Mouse (Mus musculus) neural tube, embryonic 11.5 days (tissue): Measurements from ENCODE around the gene Loxl1. TPM values are rescaled to one million over a fixed set of nuclear protein-coding genes. Genes with fewer than 3 reads are reported as not detected.

Source experiments
- ATAC-seq: fragments of 200-750 bp; cut with Nextera tagmentation; 2 replicates; pipeline ENCODE4 v1.8.0; 2017; ENCODE audit warnings: moderate number of reproducible peaks, mild to moderate bottlenecking, moderate TSS enrichment, moderate library complexity; ENCODE audit not compliant: insufficient read depth, low FRiP score, low TSS enrichment
- DNase-seq: peaks from one replicate; pipeline ENCODE4 v3.0.0-alpha.2; 2015; ENCODE audit warnings: low spot score
- H3K27ac ChIP-seq: fragments of 300-500 bp; sonication (generic); 2 replicates; pipeline ENCODE4 v1.5.1; 2014; ENCODE audit warnings: low read depth, mild to moderate bottlenecking, low read length
- H3K27me3 ChIP-seq: fragments of 300-500 bp; sonication (generic); 2 replicates; pipeline ENCODE4 v1.6.1; 2014; ENCODE audit warnings: mild to moderate bottlenecking, low read length, mixed read lengths; ENCODE audit not compliant: control insufficient read depth, insufficient read depth
- H3K36me3 ChIP-seq: fragments of 300-500 bp; sonication (generic); 2 replicates; pipeline ENCODE4 v1.6.1; 2014; ENCODE audit warnings: mild to moderate bottlenecking, low read length, moderate library complexity, mixed read lengths; ENCODE audit not compliant: control insufficient read depth, insufficient read depth
- H3K4me1 ChIP-seq: fragments of 300-500 bp; sonication (generic); 2 replicates; pipeline ENCODE4 v1.6.1; 2014; ENCODE audit warnings: low read length, mixed read lengths; ENCODE audit not compliant: control insufficient read depth, insufficient read depth
- H3K4me2 ChIP-seq: fragments of 300-500 bp; sonication (generic); 2 replicates; pipeline ENCODE4 v1.6.1; 2014; ENCODE audit warnings: low read depth, mild to moderate bottlenecking, moderate library complexity
- H3K4me3 ChIP-seq: fragments of 300-500 bp; sonication (generic); 2 replicates; pipeline ENCODE4 v1.5.1; 2014; ENCODE audit warnings: low read depth, low read length
- H3K9ac ChIP-seq: fragments of 300-500 bp; sonication (generic); 2 replicates; pipeline ENCODE4 v1.6.1; 2014; ENCODE audit warnings: mild to moderate bottlenecking, low read length
- H3K9me3 ChIP-seq: fragments of 300-500 bp; sonication (generic); 2 replicates; pipeline ENCODE4 v1.6.1; 2016; ENCODE audit warnings: low read length; ENCODE audit not compliant: control insufficient read depth
- WGBS: fragments of 180-500 bp; shearing (Covaris S2); extraction: QIAGEN DNeasy Blood & Tissue Kit; methylation state at CpG from one replicate; pipeline ENCODE4 v1.1.7; 2014; 5-methylcytosine and 5-hydroxymethylcytosine counted together
- polyA plus RNA-seq: library from polyadenylated mRNA; unstranded; fragments of >200 nt; fragmentation: Nextera tagmentation; extraction: Ambion mirVana; gene quantifications from 2 replicates; pipeline ENCODE4 v1.2.1, GENCODE M21; 2014

Loxl1 gene
- polyA plus RNA-seq, 1 experiment from 2014 or later: 13.5 TPM

DNA sequence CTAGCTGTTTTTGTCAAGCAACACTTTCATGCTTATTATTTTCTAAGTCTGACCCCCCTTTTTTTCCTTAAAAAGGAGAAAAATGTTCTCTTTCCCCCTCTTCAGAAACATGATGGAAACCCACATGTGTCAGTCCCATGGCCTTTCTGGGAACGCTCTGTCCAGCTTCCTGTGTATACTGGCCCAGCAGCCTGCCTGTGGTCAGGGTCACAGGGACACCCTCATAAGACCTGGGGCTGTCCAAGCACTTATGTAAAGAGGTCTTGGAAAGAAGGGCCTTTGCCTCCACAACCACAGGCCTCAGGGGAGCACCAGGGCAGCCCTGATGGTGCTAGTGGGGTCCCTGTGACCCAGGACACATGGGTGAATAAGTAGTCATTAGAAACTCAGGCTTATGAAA, 23.9 kb downstream of the Loxl1 start:
- Histone ChIP-seq H3K9ac (no peak overlapping the region), H3K27me3 (no peaks in the 10 kb centered on the region), H3K27ac (no peak overlapping the region), H3K4me2 (no peak overlapping the region), H3K4me3 (no peak overlapping the region), H3K4me1 (no peaks in the 10 kb centered on the region), H3K9me3 (no peaks in the 10 kb centered on the region), H3K36me3 (no peaks in the 10 kb centered on the region)
- ATAC-seq (no peak), DNase-seq (no peak)
- WGBS: 88% methylated on average over 1 of the region's 1 CpGs

DNA sequence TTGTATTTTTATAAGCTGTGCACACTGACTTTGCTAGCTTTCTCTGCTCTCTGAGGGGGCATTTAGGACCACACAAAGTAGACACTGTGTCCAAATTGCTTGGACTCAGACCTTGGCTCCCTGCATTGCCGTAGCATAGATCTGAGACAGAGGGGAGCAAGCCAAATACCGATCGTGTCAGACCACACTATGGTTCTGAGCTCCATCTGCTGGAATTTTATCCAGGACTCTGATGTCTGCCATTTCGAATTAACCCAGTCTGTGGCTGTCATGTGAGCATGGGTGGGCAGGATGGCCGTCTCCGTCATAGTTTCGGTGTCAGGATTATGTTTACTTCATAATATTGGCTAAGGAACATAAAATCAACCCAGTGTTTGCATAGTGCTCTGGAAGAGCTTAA, 29.6 kb downstream of the Loxl1 start:
- no peak overlapping the region for H3K4me2 ChIP-seq
- ATAC-seq: no peak
- H3K9ac ChIP-seq: no peak overlapping the region
- DNase-seq: no peak
- no peak overlapping the region for H3K4me3 ChIP-seq
- H3K4me1 ChIP-seq: no peaks in the 10 kb centered on the region
- no peaks in the 10 kb centered on the region for H3K36me3 ChIP-seq
- H3K27ac ChIP-seq: no peak overlapping the region
- 78% methylated on average over 7 of the region's 7 CpGs for WGBS
- no peaks in the 10 kb centered on the region for H3K27me3 ChIP-seq
- no peaks in the 10 kb centered on the region for H3K9me3 ChIP-seq

DNA sequence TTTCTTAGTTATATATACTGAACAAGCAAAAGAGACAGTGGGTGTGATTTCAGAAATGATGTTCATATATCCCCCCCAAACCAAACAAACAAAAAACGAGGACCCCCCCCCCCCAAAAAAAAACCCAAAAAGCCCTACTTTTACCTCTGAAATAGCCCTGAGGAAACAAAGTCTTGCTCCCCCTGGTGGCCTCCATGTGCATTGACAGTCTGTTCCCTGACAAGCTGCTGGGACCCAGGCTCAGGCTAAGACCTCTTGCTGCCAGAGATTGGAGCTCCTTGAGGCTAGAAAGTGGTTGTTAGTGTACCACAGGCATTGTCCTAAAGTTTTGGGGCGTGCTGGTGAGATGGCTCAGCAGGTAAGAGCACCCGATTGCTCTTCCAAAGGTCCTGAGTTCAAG, 31.4 kb downstream of the Loxl1 start:
- no peaks in the 10 kb centered on the region for H3K27me3 ChIP-seq
- no peak for ATAC-seq
- no peak overlapping the region for H3K27ac ChIP-seq
- H3K9me3 ChIP-seq: no peaks in the 10 kb centered on the region
- no peak overlapping the region for H3K4me3 ChIP-seq
- no peak overlapping the region for H3K9ac ChIP-seq
- 52% methylated on average over 3 of the region's 3 CpGs for WGBS
- no peak overlapping the region for H3K4me2 ChIP-seq
- DNase-seq: no peak
- H3K36me3 ChIP-seq: no peaks in the 10 kb centered on the region
- H3K4me1 ChIP-seq: no peaks in the 10 kb centered on the region

DNA sequence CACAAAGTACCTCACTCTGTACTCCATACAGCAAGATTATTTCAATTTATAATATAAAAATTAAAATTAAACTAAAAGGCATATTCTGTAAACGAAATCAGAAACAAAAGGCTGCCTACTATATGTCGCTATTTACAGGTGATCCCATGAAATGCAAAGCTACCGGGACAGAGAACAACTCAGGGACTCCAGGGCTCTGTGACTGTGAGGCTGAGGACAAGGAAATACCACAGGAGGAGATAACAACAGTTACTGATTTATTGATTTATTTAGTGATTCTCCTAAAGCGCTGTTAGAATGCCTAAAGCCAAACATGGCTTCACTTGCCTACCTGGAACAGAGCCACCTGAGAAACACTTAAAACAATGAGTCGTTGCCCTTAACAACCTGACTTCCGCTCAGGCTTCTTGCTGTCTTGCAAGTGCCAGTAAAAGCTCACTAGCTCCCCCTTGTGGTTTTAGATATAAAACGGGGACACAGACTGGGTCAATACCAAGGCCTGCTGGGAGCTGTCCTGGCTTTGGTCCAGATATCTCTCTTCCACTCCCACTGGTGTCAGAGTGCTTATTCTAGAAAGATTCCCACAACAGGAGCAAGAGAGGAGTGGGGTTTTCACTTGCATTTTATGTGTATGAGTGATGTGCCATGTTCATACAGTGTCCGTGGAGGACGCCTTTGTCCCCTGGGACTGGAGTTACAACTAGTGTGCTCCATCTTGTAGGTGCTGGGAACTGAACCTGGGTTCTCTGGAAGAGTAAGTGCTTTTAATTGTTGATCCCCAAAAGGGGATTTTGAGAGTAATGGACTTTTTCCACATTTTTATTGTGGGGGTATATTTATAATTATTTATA, 32.5 kb downstream of the Loxl1 start:
- 40% methylated on average over 9 of the region's 9 CpGs for WGBS
- 0 out of 2 replicates have a peak overlapping the region, but pooled peaks have one; percentile 0 for H3K4me2 ChIP-seq
- no peak overlapping the region for H3K27ac ChIP-seq
- no peak overlapping the region for H3K9ac ChIP-seq
- 0 out of 2 replicates have a peak, but pooled peaks cover 3% of the 10 kb centered on the region for H3K4me1 ChIP-seq
- no peak overlapping the region for H3K4me3 ChIP-seq
- no peaks in the 10 kb centered on the region for H3K36me3 ChIP-seq
- ATAC-seq (no peak), DNase-seq (peak; percentile 75)
- H3K9me3 ChIP-seq: no peaks in the 10 kb centered on the region
- no peaks in the 10 kb centered on the region for H3K27me3 ChIP-seq

DNA sequence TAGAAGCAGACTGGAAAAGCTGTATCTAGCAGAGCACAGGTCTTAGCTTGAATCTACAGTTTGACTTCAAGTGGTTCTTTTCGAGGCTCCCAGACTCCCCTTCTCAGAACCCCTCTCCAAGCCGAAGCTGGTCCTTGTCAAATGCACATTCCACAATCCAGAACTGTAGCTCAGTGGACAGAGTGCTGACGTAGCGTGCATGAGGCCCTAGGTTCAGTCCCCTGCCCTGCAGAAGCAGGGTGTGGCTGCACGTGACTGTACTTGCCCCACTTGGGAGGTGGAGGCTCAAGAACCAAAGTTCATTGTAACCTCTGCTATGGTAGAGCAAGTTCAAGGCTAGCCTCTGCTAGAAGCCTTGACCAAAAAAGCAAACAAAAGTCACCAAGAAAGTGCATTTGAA, 33.2 kb downstream of the Loxl1 start:
- H3K4me1 ChIP-seq: peaks cover 4% of the 10 kb centered on the region; the same call in 1 of the 2 replicates
- H3K4me2 ChIP-seq: no peak overlapping the region
- ATAC-seq: no peak
- H3K36me3 ChIP-seq: no peaks in the 10 kb centered on the region
- 62% methylated on average over 5 of the region's 5 CpGs for WGBS
- no peak overlapping the region for H3K27ac ChIP-seq
- H3K4me3 ChIP-seq: no peak overlapping the region
- H3K9ac ChIP-seq: no peak overlapping the region
- H3K27me3 ChIP-seq: no peaks in the 10 kb centered on the region
- no peak for DNase-seq
- H3K9me3 ChIP-seq: no peaks in the 10 kb centered on the region

GRCm38 (mm10) chr9:58278821-58279723, 33.9 kb downstream of the Loxl1 start:
- DNase-seq (no peak), ATAC-seq (no peak)
- no peaks in the 10 kb centered on the region for H3K36me3 ChIP-seq
- no peak overlapping the region for H3K27ac ChIP-seq
- H3K4me1 ChIP-seq: peaks cover 4% of the 10 kb centered on the region; the same call in 1 of the 2 replicates
- no peaks in the 10 kb centered on the region for H3K9me3 ChIP-seq
- no peaks in the 10 kb centered on the region for H3K27me3 ChIP-seq
- 40% methylated on average over 4 of the region's 4 CpGs for WGBS
- H3K9ac ChIP-seq: no peak overlapping the region
- no peak overlapping the region for H3K4me3 ChIP-seq
- H3K4me2 ChIP-seq: no peak overlapping the region

DNA sequence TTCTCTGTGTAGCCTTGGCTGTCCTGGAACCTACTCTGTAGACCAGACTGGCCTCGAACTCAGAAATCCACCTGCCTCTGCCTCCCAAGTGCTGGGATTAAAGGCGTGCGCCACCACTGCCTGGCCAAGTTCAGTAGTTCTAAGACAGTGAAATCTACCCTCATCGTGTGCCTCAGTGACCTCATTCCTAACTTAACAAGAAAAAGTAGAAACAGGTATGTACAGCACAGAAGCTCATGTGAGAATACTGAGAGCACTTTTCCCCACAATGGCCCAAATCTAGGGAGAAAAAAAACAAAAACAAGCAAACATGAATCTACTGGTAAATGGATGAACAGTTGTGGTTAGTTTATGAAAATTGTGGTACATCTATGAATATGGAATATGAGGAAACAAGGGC, 34.7 kb downstream of the Loxl1 start:
- no peaks in the 10 kb centered on the region for H3K36me3 ChIP-seq
- H3K4me2 ChIP-seq: no peak overlapping the region
- H3K9ac ChIP-seq: no peak overlapping the region
- WGBS: 91% methylated on average over 4 of the region's 4 CpGs
- no peak overlapping the region for H3K27ac ChIP-seq
- peaks cover 4% of the 10 kb centered on the region; the same call in 1 of the 2 replicates for H3K4me1 ChIP-seq
- DNase-seq (no peak), ATAC-seq (no peak)
- no peak overlapping the region for H3K4me3 ChIP-seq
- H3K27me3 ChIP-seq: no peaks in the 10 kb centered on the region
- no peaks in the 10 kb centered on the region for H3K9me3 ChIP-seq

- Histone ChIP-seq H3K4me3 (no peak overlapping the region), H3K9ac (no peak overlapping the region), H3K27me3 (no peaks in the 10 kb centered on the region), H3K36me3 (no peaks in the 10 kb centered on the region), H3K27ac (no peak overlapping the region), H3K4me2 (no peak overlapping the region), H3K9me3 (no peaks in the 10 kb centered on the region), H3K4me1 (peaks cover 4% of the 10 kb centered on the region; the same call in 1 of the 2 replicates)
- DNase-seq (no peak), ATAC-seq (no peak)
- WGBS: 38% methylated on average over 5 of the region's 5 CpGs
Observed at GRCm38 (mm10) chr9:58276346-58276745, 36.6 kb downstream of the Loxl1 start.
